Mouse (Mus musculus): Measurements from ENCODE around the gene Crtc2.

Crtc2 gene

GRCm38 (mm10) chr3:90313367-90313766 is 59.4 kb downstream of the Crtc2 start:
- no peak for DNase-seq
